Mouse (Mus musculus): Measurements from ENCODE around the gene Tmem218. TPM values are rescaled to one million over a fixed set of nuclear protein-coding genes. Genes with fewer than 3 reads are reported as not detected.

Gene Tmem218
- polyA plus RNA-seq, 1 experiment from 2014 or later, result 15.4 TPM

GRCm38 (mm10) chr9:37235951-37236737 is 28.1 kb downstream of the Tmem218 start:
- Histone ChIP-seq H3K27ac (replicated peaks) (no peak overlapping the region), H3K4me2 (replicated peaks) (no peak overlapping the region), H3K4me1 (no peaks in the 10 kb centered on the region), H3K36me3 (no peaks in the 10 kb centered on the region), H3K27me3 (no peaks in the 10 kb centered on the region; the same call in 1 of the 2 replicates), H3K9ac (replicated peaks) (no peak overlapping the region), H3K4me3 (no peak overlapping the region), H3K9me3 (no peaks in the 10 kb centered on the region)
- 68% methylated on average over 4 of the region's 4 CpGs for WGBS
- ATAC-seq (ENCODE audit: low FRiP score, low read depth), result no peak

- H3K9me3 ChIP-seq, result no peaks in the 10 kb centered on the region
- H3K27ac ChIP-seq (replicated peaks), result no peak overlapping the region
- no peaks in the 10 kb centered on the region for H3K4me1 ChIP-seq
- no peak overlapping the region for H3K4me2 ChIP-seq (replicated peaks)
- no peaks in the 10 kb centered on the region for H3K27me3 ChIP-seq
- no peaks in the 10 kb centered on the region for H3K36me3 ChIP-seq
- H3K4me3 ChIP-seq, result no peak overlapping the region
- no peak for ATAC-seq (ENCODE audit: low FRiP score, low read depth)
- H3K9ac ChIP-seq (replicated peaks), result no peak overlapping the region
- WGBS, result 85% methylated on average over 3 of the region's 3 CpGs
These were observed 34.7 kb downstream of the Tmem218 start for GRCm38 (mm10) chr9:37242764-37243163.

- Histone ChIP-seq H3K36me3 (no peaks in the 10 kb centered on the region), H3K27me3 (no peaks in the 10 kb centered on the region), H3K9me3 (no peaks in the 10 kb centered on the region), H3K9ac (replicated peaks) (no peak overlapping the region), H3K4me1 (no peaks in the 10 kb centered on the region; the same call in 1 of the 2 replicates), H3K4me2 (replicated peaks) (no peak overlapping the region), H3K4me3 (no peak overlapping the region), H3K27ac (replicated peaks) (no peak overlapping the region)
- WGBS, result 83% methylated on average over 1 of the region's 1 CpGs
- no peak for ATAC-seq (ENCODE audit: low FRiP score, low read depth)
These were observed 36.6 kb downstream of the Tmem218 start for GRCm38 (mm10) chr9:37244600-37244999.

GRCm38 (mm10) chr9:37245404-37245803 is 37.4 kb downstream of the Tmem218 start:
- Histone ChIP-seq H3K4me1 (no peaks in the 10 kb centered on the region; the same call in 1 of the 2 replicates), H3K9ac (replicated peaks) (no peak overlapping the region), H3K4me2 (replicated peaks) (no peak overlapping the region), H3K4me3 (no peak overlapping the region), H3K27ac (replicated peaks) (no peak overlapping the region), H3K36me3 (no peaks in the 10 kb centered on the region), H3K9me3 (no peaks in the 10 kb centered on the region), H3K27me3 (no peaks in the 10 kb centered on the region)
- no peak for ATAC-seq (ENCODE audit: low FRiP score, low read depth)
- 74% methylated on average over 2 of the region's 2 CpGs for WGBS

- no peak overlapping the region for H3K27ac ChIP-seq (replicated peaks)
- WGBS, result 100% methylated on average over 1 of the region's 1 CpGs
- no peak for ATAC-seq (ENCODE audit: low FRiP score, low read depth)
- H3K9ac ChIP-seq (replicated peaks), result no peak overlapping the region
- H3K4me1 ChIP-seq, result no peaks in the 10 kb centered on the region; the same call in 1 of the 2 replicates
- no peaks in the 10 kb centered on the region for H3K36me3 ChIP-seq
- H3K27me3 ChIP-seq, result no peaks in the 10 kb centered on the region
- H3K4me3 ChIP-seq, result no peak overlapping the region
- H3K9me3 ChIP-seq, result no peaks in the 10 kb centered on the region
- no peak overlapping the region for H3K4me2 ChIP-seq (replicated peaks)
These were observed 37.8 kb downstream of the Tmem218 start for GRCm38 (mm10) chr9:37245810-37246209.

GRCm38 (mm10) chr9:37247429-37247828 is 39.4 kb downstream of the Tmem218 start:
- H3K4me1 ChIP-seq, result no peaks in the 10 kb centered on the region; the same call in 1 of the 2 replicates
- H3K27me3 ChIP-seq, result no peaks in the 10 kb centered on the region
- H3K27ac ChIP-seq (replicated peaks), result no peak overlapping the region
- no peaks in the 10 kb centered on the region for H3K9me3 ChIP-seq
- ATAC-seq (ENCODE audit: low FRiP score, low read depth), result no peak
- no peak overlapping the region for H3K4me3 ChIP-seq
- H3K36me3 ChIP-seq, result no peaks in the 10 kb centered on the region
- H3K9ac ChIP-seq (replicated peaks), result no peak overlapping the region
- H3K4me2 ChIP-seq (replicated peaks), result no peak overlapping the region

GRCm38 (mm10) chr9:37248381-37248906 is 40.4 kb downstream of the Tmem218 start:
- peak; percentile 32 for ATAC-seq (ENCODE audit: low FRiP score, low read depth)
- no peaks in the 10 kb centered on the region for H3K9me3 ChIP-seq
- H3K4me1 ChIP-seq, result no peaks in the 10 kb centered on the region; the same call in 1 of the 2 replicates
- no peak overlapping the region for H3K27ac ChIP-seq (replicated peaks)
- H3K36me3 ChIP-seq, result no peaks in the 10 kb centered on the region
- no peak overlapping the region for H3K4me2 ChIP-seq (replicated peaks)
- no peaks in the 10 kb centered on the region for H3K27me3 ChIP-seq
- H3K4me3 ChIP-seq, result no peak overlapping the region
- no peak overlapping the region; the same call in 1 of the 2 replicates for H3K9ac ChIP-seq (replicated peaks)
- 52% methylated on average over 3 of the region's 3 CpGs for WGBS

GRCm38 (mm10) chr9:37249976-37250375 is 42.0 kb downstream of the Tmem218 start:
- Histone ChIP-seq H3K4me2 (replicated peaks) (no peak overlapping the region), H3K27ac (replicated peaks) (no peak overlapping the region), H3K4me1 (peaks cover 2% of the 10 kb centered on the region), H3K9ac (replicated peaks) (no peak overlapping the region), H3K27me3 (peaks cover 5% of the 10 kb centered on the region; the same call in 1 of the 2 replicates), H3K9me3 (no peaks in the 10 kb centered on the region), H3K36me3 (no peaks in the 10 kb centered on the region), H3K4me3 (no peak overlapping the region)
- no peak for ATAC-seq (ENCODE audit: low FRiP score, low read depth)
- WGBS, result 90% methylated on average over 3 of the region's 3 CpGs

- Histone ChIP-seq H3K4me1 (peaks cover 8% of the 10 kb centered on the region), H3K27me3 (peaks cover 12% of the 10 kb centered on the region; the same call in 1 of the 2 replicates), H3K9me3 (no peaks in the 10 kb centered on the region), H3K36me3 (no peaks in the 10 kb centered on the region), H3K4me2 (replicated peaks) (no peak overlapping the region), H3K4me3 (no peak overlapping the region), H3K9ac (replicated peaks) (no peak overlapping the region), H3K27ac (replicated peaks) (no peak overlapping the region)
- 88% methylated on average over 6 of the region's 6 CpGs for WGBS
- ATAC-seq (ENCODE audit: low FRiP score, low read depth), result no peak
These were observed 42.6 kb downstream of the Tmem218 start for GRCm38 (mm10) chr9:37250631-37251030.

GRCm38 (mm10) chr9:37254531-37255110 is 46.6 kb downstream of the Tmem218 start:
- H3K4me3 ChIP-seq, result peak overlapping the region; percentile 43; the same call in 1 of the 2 replicates
- H3K27me3 ChIP-seq, result peaks cover 18% of the 10 kb centered on the region
- peaks cover 10% of the 10 kb centered on the region for H3K4me1 ChIP-seq
- H3K36me3 ChIP-seq, result no peaks in the 10 kb centered on the region
- WGBS, result 17% methylated on average over 6 of the region's 6 CpGs
- H3K4me2 ChIP-seq (replicated peaks), result peak overlapping the region; percentile 71
- H3K9ac ChIP-seq (replicated peaks), result no peak overlapping the region; the same call in 1 of the 2 replicates
- H3K9me3 ChIP-seq, result no peaks in the 10 kb centered on the region
- H3K27ac ChIP-seq (replicated peaks), result no peak overlapping the region
- peak; percentile 27 for ATAC-seq (ENCODE audit: low FRiP score, low read depth)

GRCm38 (mm10) chr9:37255149-37255888 is 47.3 kb downstream of the Tmem218 start, which contains the start of gene Slc37a2:
Slc37a2 (minus strand) TSS chr9:37255738.
- H3K9ac ChIP-seq (replicated peaks), result peak within 1 kb of the TSS; percentile 48
- H3K4me2 ChIP-seq (replicated peaks), result peak within 1 kb of the TSS; percentile 71
- H3K9me3 ChIP-seq, result no peaks in the 10 kb centered on the region
- WGBS, result 2% methylated on average over 38 of the region's 38 CpGs
- ATAC-seq (ENCODE audit: low FRiP score, low read depth), result peak; percentile 77
- H3K27ac ChIP-seq (replicated peaks), result no peak within 1 kb of the TSS
- peaks cover 18% of the 10 kb centered on the region for H3K27me3 ChIP-seq
- H3K36me3 ChIP-seq, result no peaks in the 10 kb centered on the region
- H3K4me1 ChIP-seq, result peaks cover 10% of the 10 kb centered on the region
- peak within 1 kb of the TSS; percentile 43 for H3K4me3 ChIP-seq
